Mouse (Mus musculus): ENCODE data around the gene Sh3bp1. TPM values are rescaled to one million over a fixed set of nuclear protein-coding genes. Genes with fewer than 3 reads are reported as not detected.
A peak's percentile ranks its signal among the peaks of the same experiment; 100 is the strongest.

The Sh3bp1 gene
- total RNA-seq, 1 experiment, result 10.5 TPM

DNA sequence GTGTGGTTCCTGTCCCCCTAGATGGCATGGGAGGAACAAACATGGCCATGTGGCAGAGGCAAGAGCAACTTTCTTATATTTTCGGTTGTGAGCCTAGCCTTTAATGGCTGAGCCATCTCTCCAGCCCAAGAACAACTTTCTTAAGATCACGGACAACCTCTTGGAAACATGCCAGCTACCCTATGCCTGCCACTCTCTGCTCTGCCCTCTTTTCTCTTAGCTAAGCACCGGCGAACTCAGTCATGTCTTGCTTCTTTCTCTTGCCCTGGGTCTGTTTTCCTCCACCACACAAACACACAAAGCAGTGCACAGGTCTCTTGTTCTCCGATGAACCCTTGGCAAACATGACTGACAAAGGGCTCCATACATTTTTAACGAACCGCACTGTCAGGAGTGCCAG is 46.7 kb downstream of the Sh3bp1 start:
- Histone ChIP-seq H3K4me3 (ENCODE audit: insufficient read depth in 1 of 2, low read depth in 1 of 2, low read length in 2 of 2, poor library complexity in 1 of 2, severe bottlenecking in 1 of 2) (no peak overlapping the region), H3K27ac (ENCODE audit: insufficient read depth, low read depth, low read length, poor library complexity, severe bottlenecking) (no peak overlapping the region), H3K9ac (ENCODE audit: insufficient read depth, low read depth, low read length, poor library complexity, severe bottlenecking) (no peak overlapping the region), H3K36me3 (ENCODE audit: control insufficient read depth, insufficient read depth, low read length, poor library complexity, severe bottlenecking) (peaks cover 7% of the 10 kb centered on the region), H3K9me3 (ENCODE audit: control insufficient read depth, insufficient read depth, low read depth, low read length) (no peaks in the 10 kb centered on the region), H3K4me1 (ENCODE audit: control insufficient read depth in 2 of 2, insufficient read depth in 2 of 2, low read length in 2 of 2, poor library complexity in 1 of 2) (peaks cover 1 to 8% of the 10 kb centered on the region in 2 experiments; a peak in 1 of 4 replicates)
- in situ Hi-C loops (cut with MboI; ENCODE audit: low sequenced_read_pairs in 2 of 2, unreplicated experiment in 2 of 2), result no loop called here
- TF ChIP-seq HCFC1 (IDR thresholded peaks at IDR 0.05; ENCODE audit: borderline replicate concordance, insufficient read depth, low read length) (no peak), MAFK (IDR thresholded peaks at IDR 0.05; ENCODE audit: insufficient read depth, low read depth, low read length) (no peak), CHD2 (IDR thresholded peaks at IDR 0.05; ENCODE audit: low read depth, low read length) (no peak), ZNF384 (IDR thresholded peaks at IDR 0.05; ENCODE audit: low read depth, low read length) (no peak), ZC3H11A (IDR thresholded peaks at IDR 0.05; ENCODE audit: borderline replicate concordance, low read depth, low read length) (no peak)
- no peak for DNase-seq (ENCODE audit: low read depth, low spot score)

- in situ Hi-C loops (cut with MboI; ENCODE audit: low sequenced_read_pairs in 2 of 2, unreplicated experiment in 2 of 2), result no loop called here
- Histone ChIP-seq H3K36me3 (ENCODE audit: control insufficient read depth, insufficient read depth, low read length, poor library complexity, severe bottlenecking) (no peaks in the 10 kb centered on the region), H3K4me1 (ENCODE audit: control insufficient read depth in 2 of 2, insufficient read depth in 2 of 2, low read length in 2 of 2, poor library complexity in 1 of 2) (peaks cover 1 to 6% of the 10 kb centered on the region in 2 experiments; a peak in 1 of 4 replicates), H3K4me3 (ENCODE audit: insufficient read depth in 1 of 2, low read depth in 1 of 2, low read length in 2 of 2, poor library complexity in 1 of 2, severe bottlenecking in 1 of 2) (peak within 1 kb of the TSS; percentile 57 to 67), H3K9ac (ENCODE audit: insufficient read depth, low read depth, low read length, poor library complexity, severe bottlenecking) (peak within 1 kb of the TSS; percentile 65), H3K27ac (ENCODE audit: insufficient read depth, low read depth, low read length, poor library complexity, severe bottlenecking) (no peak within 1 kb of the TSS; the same call in 1 of the 2 replicates), H3K9me3 (ENCODE audit: control insufficient read depth, insufficient read depth, low read depth, low read length) (no peaks in the 10 kb centered on the region)
- TF ChIP-seq CHD2 (IDR thresholded peaks at IDR 0.05; ENCODE audit: low read depth, low read length) (no peak), HCFC1 (IDR thresholded peaks at IDR 0.05; ENCODE audit: borderline replicate concordance, insufficient read depth, low read length) (no peak), ZNF384 (IDR thresholded peaks at IDR 0.05; ENCODE audit: low read depth, low read length) (no peak), MAFK (IDR thresholded peaks at IDR 0.05; ENCODE audit: insufficient read depth, low read depth, low read length) (no peak), ZC3H11A (IDR thresholded peaks at IDR 0.05; ENCODE audit: borderline replicate concordance, low read depth, low read length) (no peak)
- no peak for DNase-seq (ENCODE audit: low read depth, low spot score)
These were observed 48.1 kb downstream of the Sh3bp1 start, which contains the start of gene Triobp for GRCm38 (mm10) chr15:78947657-78948056. Gene Triobp (plus strand): TSS chr15:78947724.

- H3K27ac ChIP-seq (ENCODE audit: insufficient read depth, low read depth, low read length, poor library complexity, severe bottlenecking), result no peak overlapping the region
- H3K4me1 ChIP-seq (ENCODE audit: control insufficient read depth in 2 of 2, insufficient read depth in 2 of 2, low read length in 2 of 2, poor library complexity in 1 of 2), result peaks cover 0 to 6% of the 10 kb centered on the region in 2 experiments; a peak in 1 of 4 replicates
- peak overlapping the region; percentile 57 to 67 for H3K4me3 ChIP-seq (ENCODE audit: insufficient read depth in 1 of 2, low read depth in 1 of 2, low read length in 2 of 2, poor library complexity in 1 of 2, severe bottlenecking in 1 of 2)
- no peaks in the 10 kb centered on the region for H3K9me3 ChIP-seq (ENCODE audit: control insufficient read depth, insufficient read depth, low read depth, low read length)
- TF ChIP-seq CHD2 (IDR thresholded peaks at IDR 0.05; ENCODE audit: low read depth, low read length) (no peak), ZC3H11A (IDR thresholded peaks at IDR 0.05; ENCODE audit: borderline replicate concordance, low read depth, low read length) (no peak), HCFC1 (IDR thresholded peaks at IDR 0.05; ENCODE audit: borderline replicate concordance, insufficient read depth, low read length) (no peak), MAFK (IDR thresholded peaks at IDR 0.05; ENCODE audit: insufficient read depth, low read depth, low read length) (no peak), ZNF384 (IDR thresholded peaks at IDR 0.05; ENCODE audit: low read depth, low read length) (no peak)
- H3K9ac ChIP-seq (ENCODE audit: insufficient read depth, low read depth, low read length, poor library complexity, severe bottlenecking), result peak overlapping the region; percentile 65
- no peak for DNase-seq (ENCODE audit: low read depth, low spot score)
- H3K36me3 ChIP-seq (ENCODE audit: control insufficient read depth, insufficient read depth, low read length, poor library complexity, severe bottlenecking), result no peaks in the 10 kb centered on the region
- in situ Hi-C loops (cut with MboI; ENCODE audit: low sequenced_read_pairs in 2 of 2, unreplicated experiment in 2 of 2), result no loop called here
These were observed 48.7 kb downstream of the Sh3bp1 start for GRCm38 (mm10) chr15:78948152-78948725.

- Histone ChIP-seq H3K4me1 (ENCODE audit: control insufficient read depth in 2 of 2, insufficient read depth in 2 of 2, low read length in 2 of 2, poor library complexity in 1 of 2) (peaks cover 0 to 6% of the 10 kb centered on the region in 2 experiments; a peak in 1 of 4 replicates), H3K36me3 (ENCODE audit: control insufficient read depth, insufficient read depth, low read length, poor library complexity, severe bottlenecking) (no peaks in the 10 kb centered on the region), H3K27ac (ENCODE audit: insufficient read depth, low read depth, low read length, poor library complexity, severe bottlenecking) (no peak overlapping the region), H3K4me3 (ENCODE audit: insufficient read depth in 1 of 2, low read depth in 1 of 2, low read length in 2 of 2, poor library complexity in 1 of 2, severe bottlenecking in 1 of 2) (no peak overlapping the region), H3K9me3 (ENCODE audit: control insufficient read depth, insufficient read depth, low read depth, low read length) (no peaks in the 10 kb centered on the region), H3K9ac (ENCODE audit: insufficient read depth, low read depth, low read length, poor library complexity, severe bottlenecking) (no peak overlapping the region)
- no peak for DNase-seq (ENCODE audit: low read depth, low spot score)
- in situ Hi-C loops (cut with MboI; ENCODE audit: low sequenced_read_pairs in 2 of 2, unreplicated experiment in 2 of 2), result no loop called here
- TF ChIP-seq HCFC1 (IDR thresholded peaks at IDR 0.05; ENCODE audit: borderline replicate concordance, insufficient read depth, low read length) (no peak), ZC3H11A (IDR thresholded peaks at IDR 0.05; ENCODE audit: borderline replicate concordance, low read depth, low read length) (no peak), ZNF384 (IDR thresholded peaks at IDR 0.05; ENCODE audit: low read depth, low read length) (no peak), CHD2 (IDR thresholded peaks at IDR 0.05; ENCODE audit: low read depth, low read length) (no peak), MAFK (IDR thresholded peaks at IDR 0.05; ENCODE audit: insufficient read depth, low read depth, low read length) (no peak)
These were observed 49.3 kb downstream of the Sh3bp1 start for GRCm38 (mm10) chr15:78948883-78949282.

All from ES-E14 (cell line).